Mouse (Mus musculus) liver, adult 2 months (tissue): ENCODE measurements around the gene Nf2.

Experiments used
- CTCF ChIP-seq: fragments of 200-500 bp; IDR thresholded peaks from 2 replicates; pipeline ENCODE4 v1.5.1; 2011; ENCODE audit warnings: low read depth, low read length, control low read depth
- POLR2A ChIP-seq: fragments of 200-500 bp; IDR thresholded peaks from 2 replicates; pipeline ENCODE4 v1.6.1; 2011; ENCODE audit warnings: low read length, control low read depth; ENCODE audit not compliant: insufficient read depth; ENCODE audit errors: extremely low read depth

DNA sequence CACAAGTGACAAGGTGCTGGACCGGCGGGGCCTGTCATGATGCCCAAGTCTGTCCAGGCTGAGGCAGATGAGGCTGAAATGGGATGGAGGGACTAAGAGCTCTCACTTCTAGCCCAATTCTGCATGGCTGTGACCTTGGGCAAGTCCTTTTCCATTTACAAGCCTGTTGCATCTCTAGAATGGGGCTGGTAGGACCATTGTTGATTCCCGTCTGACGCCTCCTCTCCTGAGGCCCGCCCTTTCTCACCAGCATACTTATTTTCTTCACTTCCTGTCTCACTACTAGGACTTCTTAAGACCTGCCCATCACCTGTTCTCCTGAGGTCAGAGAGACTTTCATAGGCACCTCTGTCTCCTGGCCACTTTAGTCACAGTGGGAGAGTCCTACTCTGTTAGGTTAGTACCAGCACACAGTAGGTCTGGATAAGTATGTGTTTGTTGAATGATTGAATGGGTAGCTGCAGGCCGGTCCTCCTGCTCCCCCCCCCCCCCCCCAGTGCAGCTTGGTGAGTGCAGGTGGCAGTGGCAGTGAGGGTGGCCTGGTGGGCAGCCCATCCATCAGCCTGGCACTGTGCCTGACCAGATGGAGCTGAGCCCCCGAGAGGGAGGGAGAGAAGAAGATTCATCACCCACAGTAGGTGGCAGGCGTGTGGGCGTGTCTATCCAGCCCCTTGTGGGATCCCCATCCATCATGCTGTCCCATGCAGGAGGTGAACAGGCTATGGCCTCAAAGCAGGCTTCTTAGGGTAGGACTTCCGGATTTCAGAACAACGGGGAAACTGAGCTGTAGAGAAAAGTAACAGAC is 92.2 kb downstream of the Nf2 start:
- no peak for TF ChIP-seq CTCF
- no peak for TF ChIP-seq POLR2A
